Mouse (Mus musculus) T-helper 2 cell (primary cell): Measurements from ENCODE around the gene Sod2.
"Not testable (repeated sequence)": the region's sequence is repeated elsewhere in the genome, so short reads cannot be mapped to it uniquely, and the experiment has no call there.

ENCODE experiments used
- in situ Hi-C: fragments of 300-600 bp; cut with MboI, MseI; formaldehyde crosslinking; loops from one replicate; pipeline ENCODE4 v1.15.1; 2025; ENCODE audit warnings: high pct_unique_total_duplicates

Gene Sod2

DNA sequence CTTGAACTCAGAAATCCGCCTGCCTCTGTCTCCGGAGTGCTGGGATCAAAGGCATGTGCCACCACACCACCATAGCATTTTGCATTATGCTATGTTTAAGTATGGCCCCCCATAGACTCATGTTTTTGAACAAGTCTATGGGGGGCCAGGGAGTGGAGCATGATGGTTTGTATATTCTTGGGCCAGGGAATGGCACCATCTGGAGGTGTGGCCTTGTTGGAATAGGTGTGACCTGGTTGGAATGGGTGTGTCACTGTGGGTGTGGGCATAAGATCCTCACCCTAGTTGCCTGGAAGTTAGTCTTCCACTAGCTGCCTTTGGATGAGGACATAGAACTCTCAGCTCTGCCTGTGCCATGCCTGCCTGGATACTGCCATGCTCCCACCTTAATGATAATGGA lies at the start of gene Sod2:
Gene Sod2 (plus strand): TSS at position 301 of the 400 bp plus-strand sequence.
- in situ Hi-C loops: not testable (repeated sequence)

DNA sequence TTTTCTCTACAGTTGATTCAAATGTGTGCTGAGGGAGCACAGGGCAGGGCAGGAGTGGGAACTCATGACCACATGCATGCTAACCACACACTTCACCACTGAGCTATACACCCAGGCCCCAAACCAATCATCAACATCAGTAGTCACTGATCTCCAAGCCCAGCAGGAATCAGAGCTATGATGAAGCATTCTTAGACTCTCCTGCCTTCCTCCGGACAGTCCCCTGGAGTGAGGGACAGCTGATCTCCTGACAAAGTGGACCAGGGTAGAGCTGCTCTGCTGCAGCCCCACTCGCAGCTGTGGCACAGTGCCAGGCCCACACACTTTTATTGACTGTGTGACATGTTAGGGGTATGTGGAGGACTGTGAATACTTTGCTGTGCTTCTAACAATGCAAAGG lies 47.3 kb upstream of the Sod2 start:
- in situ Hi-C loops: not testable (repeated sequence)

DNA sequence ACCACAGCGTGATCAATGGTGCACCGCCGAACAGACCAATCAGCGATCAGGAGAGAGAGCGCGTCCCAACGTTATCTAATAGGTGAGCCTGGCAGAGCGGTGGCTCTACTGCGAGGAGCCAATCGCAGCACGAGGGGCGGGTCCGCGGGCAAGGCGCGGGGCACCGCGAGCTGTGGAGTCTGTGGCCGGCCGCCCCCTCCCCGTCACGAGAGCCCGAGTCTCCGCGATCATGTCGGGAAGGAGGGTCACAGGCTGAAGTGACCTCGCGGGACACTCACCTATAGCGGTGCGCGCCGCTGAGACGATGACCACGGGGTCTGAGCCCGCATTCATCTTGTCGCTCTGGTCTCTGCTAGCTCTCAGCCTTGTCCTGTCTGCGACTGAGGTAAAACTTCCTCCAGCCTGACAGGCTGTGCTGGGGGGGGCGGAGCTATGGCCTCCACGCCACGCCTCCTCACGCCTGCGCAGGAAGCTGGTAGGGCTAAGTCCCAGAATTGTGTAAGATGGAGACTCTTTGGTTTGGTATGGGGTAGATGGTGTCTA lies 46.2 kb upstream of the Sod2 start, which contains the start of gene Acat2:
Gene Acat2 (minus strand): TSS at position 417 of the 543 bp plus-strand sequence.
- in situ Hi-C loops: loop anchor here (5.0 kb wide), 1 partner anchor 83 kb away; the partner anchor contains the start of gene Mrgprh

- in situ Hi-C loops: loop anchor here (5.0 kb wide), 1 partner anchor 86 kb away; the partner anchor contains the start of gene Mrgprh
These were observed 43.2 kb upstream of the Sod2 start for GRCm38 (mm10) chr17:12963476-12963875.

- in situ Hi-C loops: no loop called here
These were observed 39.5 kb upstream of the Sod2 start for GRCm38 (mm10) chr17:12967173-12967572.

- in situ Hi-C loops: no loop called here
These were observed 32.8 kb upstream of the Sod2 start for GRCm38 (mm10) chr17:12973851-12974250.

GRCm38 (mm10) chr17:12978546-12978945 lies 28.1 kb upstream of the Sod2 start:
- in situ Hi-C loops: no loop called here

- in situ Hi-C loops: no loop called here
These were observed 22.7 kb upstream of the Sod2 start for GRCm38 (mm10) chr17:12983988-12984387.

DNA sequence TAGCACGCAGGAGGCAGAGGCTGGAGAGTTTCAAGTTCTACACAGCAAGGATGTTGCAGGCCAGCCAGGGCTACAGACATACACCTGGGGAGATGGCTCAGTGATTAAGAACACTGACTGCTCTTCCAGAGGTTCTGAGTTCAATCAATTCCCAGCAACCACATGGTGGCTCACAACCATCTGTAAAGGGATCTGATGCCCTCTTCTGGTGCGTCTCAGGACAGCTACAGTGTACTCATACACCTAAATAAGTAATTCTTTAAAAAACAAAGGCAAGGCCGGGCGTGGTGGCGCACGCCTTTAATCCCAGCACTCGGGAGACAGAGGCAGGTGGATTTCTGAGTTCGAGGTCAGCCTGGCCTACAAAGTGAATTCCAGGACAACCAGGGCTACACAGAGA lies 18.6 kb upstream of the Sod2 start:
- in situ Hi-C loops: loop anchor here (5.0 kb wide), 1 partner anchor 76 kb away; the partner anchor contains the start of gene Pnldc1

- in situ Hi-C loops: no loop called here
These were observed 16.0 kb upstream of the Sod2 start for GRCm38 (mm10) chr17:12990567-12991145.

- in situ Hi-C loops: no loop called here
These were observed 15.4 kb upstream of the Sod2 start for GRCm38 (mm10) chr17:12991194-12991634.

- in situ Hi-C loops: no loop called here
These were observed 14.8 kb upstream of the Sod2 start for GRCm38 (mm10) chr17:12991635-12992358.

DNA sequence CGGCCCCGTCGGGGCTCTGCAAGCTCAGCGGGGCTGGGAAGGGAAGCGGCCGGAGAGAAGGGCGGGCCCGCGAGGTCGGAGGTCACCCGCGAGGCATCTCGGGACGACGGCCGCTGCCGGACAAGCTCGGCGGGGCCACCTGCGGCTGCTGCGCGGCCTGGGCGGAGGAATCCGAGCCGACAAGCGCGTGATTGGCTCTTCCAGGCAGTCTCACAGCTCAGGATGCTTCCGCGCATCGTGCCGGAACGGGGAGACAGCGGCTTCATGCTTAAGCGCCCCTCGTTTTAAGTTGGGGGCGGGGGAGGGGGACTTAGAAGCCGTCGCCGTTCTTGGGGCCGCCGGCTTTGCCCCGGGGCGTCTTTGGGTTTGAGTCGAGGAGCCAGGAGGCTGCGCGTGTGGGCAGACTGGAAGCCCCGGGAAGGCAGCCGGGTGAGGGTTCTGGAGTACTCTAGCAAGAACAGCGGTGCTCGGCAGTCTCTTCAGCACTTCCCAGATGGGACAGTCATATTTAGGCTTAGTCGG lies 14.1 kb upstream of the Sod2 start:
- in situ Hi-C loops: no loop called here

DNA sequence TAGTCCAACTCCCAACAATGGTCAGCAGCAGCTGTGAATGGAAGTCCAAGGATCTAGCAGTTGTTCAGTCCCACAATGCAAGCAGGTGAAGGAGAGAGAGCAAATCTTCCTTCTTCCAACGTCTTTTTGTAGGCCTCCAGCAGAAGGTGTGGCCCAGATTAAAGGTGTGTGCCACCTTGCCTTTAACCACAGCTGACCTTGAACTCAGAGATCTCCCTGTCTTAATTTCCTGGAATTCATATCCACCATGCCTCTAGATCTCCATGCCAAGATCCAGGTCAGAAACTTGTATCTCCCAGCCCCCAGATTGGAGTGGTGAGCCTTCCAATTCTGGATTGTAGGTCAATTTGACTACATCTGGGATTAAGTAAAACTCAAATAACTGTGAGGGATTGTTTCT lies 12.6 kb upstream of the Sod2 start, which contains the start of gene Wtap:
Gene Wtap (minus strand): TSS at position 101 of the 400 bp plus-strand sequence.
- in situ Hi-C loops: no loop called here

DNA sequence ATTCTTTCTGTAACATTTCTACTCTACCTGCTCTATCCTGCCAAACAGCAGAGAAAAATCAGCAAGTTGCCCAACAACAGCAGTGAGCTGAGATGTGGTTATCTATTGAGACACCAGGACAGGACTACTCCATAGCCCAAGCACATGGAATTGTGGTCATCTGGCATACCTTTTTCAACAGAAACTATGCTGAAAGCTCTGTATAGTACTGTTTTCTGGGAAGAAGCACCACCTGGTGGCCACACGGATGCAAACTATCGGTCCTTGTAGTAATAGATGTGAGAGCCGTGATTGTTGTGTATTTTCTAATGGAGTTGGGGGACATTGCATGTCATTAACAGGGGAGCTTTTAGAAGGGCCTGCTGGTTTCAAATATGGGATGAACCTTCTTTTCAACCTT lies 10.3 kb upstream of the Sod2 start:
- in situ Hi-C loops: no loop called here

DNA sequence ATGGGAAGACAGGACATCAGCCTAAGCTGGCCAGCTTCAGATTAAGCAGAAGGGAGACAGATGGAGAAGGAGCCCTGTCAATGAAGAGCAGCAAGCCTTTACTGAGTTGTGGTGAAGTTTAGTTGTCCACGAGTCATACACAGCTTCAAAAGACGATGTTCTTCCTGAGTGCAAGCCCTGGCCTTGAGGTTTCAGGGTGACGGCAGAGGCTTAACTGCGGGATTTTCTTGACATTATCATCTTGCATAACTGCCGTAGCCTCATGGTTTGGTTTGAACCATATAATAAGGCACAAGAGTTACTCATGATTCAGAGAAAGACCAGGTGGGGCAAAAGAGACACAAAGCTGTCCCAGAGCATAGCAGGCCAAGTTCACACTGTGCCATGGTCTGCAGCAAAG lies 8.8 kb upstream of the Sod2 start:
- in situ Hi-C loops: no loop called here

GRCm38 (mm10) chr17:12999069-12999468 lies 7.6 kb upstream of the Sod2 start:
- in situ Hi-C loops: no loop called here

- in situ Hi-C loops: not testable (repeated sequence)
These were observed 4.4 kb upstream of the Sod2 start for GRCm38 (mm10) chr17:13002243-13002642.

DNA sequence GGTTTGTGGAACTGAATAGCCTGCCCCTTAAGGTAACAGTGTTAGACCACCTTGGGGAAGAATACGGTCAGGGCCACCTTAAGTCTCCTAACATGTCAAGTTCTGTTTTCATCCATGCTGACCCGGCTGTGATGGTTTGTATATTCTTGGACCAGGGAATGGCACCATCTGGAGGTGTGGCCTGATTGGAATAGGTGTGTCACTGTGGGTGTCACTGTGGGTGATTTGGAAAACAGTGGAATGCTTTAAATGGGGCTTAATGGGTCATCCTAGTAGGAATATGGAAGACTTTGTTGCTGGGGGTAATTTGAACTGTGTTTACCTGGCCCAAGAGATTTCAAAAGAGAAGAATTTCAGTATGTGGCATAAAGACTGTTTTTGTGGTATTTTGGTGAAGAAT lies 2.2 kb upstream of the Sod2 start:
- in situ Hi-C loops: not testable (repeated sequence)

DNA sequence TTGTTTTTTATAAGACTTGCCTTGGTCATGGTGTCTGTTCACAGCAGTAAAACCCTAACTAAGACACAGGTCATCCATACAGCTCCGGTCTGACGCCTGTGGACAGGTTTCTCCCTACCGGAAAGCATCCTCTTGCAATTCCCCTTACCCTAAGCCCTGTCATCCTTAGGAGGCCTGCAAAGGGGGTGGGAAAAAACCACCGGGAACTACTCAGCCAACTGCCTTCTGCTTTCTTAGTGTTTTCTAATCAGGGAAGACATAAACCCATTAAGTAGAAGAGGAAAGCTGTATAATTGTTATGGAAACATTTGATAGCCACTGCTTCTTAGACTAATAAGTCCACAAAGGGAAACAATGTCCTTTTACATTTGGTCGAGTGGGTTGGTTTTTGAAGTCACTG lies 338 bp downstream of the Sod2 start:
- in situ Hi-C loops: no loop called here

- in situ Hi-C loops: no loop called here
These were observed 1.2 kb downstream of the Sod2 start for GRCm38 (mm10) chr17:13007730-13008425.

DNA sequence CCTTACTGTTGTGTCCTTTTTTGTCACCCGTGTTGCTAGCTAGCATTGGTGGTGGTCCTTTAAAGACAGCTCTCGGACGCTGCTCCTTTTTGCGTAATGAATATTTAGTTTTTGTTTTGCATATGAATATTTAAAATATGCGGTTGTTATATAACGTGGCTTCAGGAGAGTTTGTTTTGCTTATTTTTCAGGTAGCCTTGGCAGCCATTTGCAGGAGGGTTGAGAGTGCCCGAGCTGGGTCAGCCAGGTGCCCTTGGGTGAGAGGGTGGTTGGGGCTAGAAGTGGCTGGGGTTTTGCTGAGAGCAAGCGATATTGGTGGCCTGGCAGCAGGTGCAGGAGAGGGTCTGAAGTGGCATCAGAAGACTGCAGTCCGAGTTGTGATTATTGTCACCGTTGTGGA lies 1.9 kb downstream of the Sod2 start:
- in situ Hi-C loops: no loop called here
